Mouse (Mus musculus) B cell, adult (primary cell): ENCODE measurements around the gene Gm13119. TPM values are rescaled to one million over a fixed set of nuclear protein-coding genes. Genes with fewer than 3 reads are reported as not detected.

Experiments
- total RNA-seq: library from RNA; stranded (reverse); gene quantifications from 4 replicates; pipeline ENCODE4 v1.2.4, GENCODE M21; 2023; ENCODE audit not compliant: inconsistent age

Gm13119 gene
- not detected in 4 replicates for total RNA-seq

GRCm38 (mm10) chr4:144357642-144358041 is at the start of gene Gm13119:
TSS of gene Gm13119 (plus strand) at chr4:144357942.

GRCm38 (mm10) chr4:144329949-144330348 is 27.8 kb upstream of the Gm13119 start, which contains the start of gene Gm13128:
TSS of gene Gm13128 (plus strand) at chr4:144330249.

GRCm38 (mm10) chr4:144377911-144378310 is 20.2 kb downstream of the Gm13119 start, which contains the start of gene Pramef20:
TSS of gene Pramef20 (minus strand) at chr4:144377933.

GRCm38 (mm10) chr4:144408290-144408689 is 50.5 kb downstream of the Gm13119 start, which contains the start of gene Pramef12:
TSS of gene Pramef12 (minus strand) at chr4:144408464.

Other genes with a start within 250 kb of the Gm13119 start
- not detected in 4 replicates for gene Oog3, start 195.3 kb upstream of the Gm13119 start, total RNA-seq
- not detected in 4 replicates for gene Oog2, start 167.2 kb upstream of the Gm13119 start, total RNA-seq
- gene C87977, start 144.6 kb upstream of the Gm13119 start, total RNA-seq, result not detected in 4 replicates
- not detected in 4 replicates for gene Pramel5, start 77.5 kb upstream of the Gm13119 start, total RNA-seq
- gene Gm13128, start 27.7 kb upstream of the Gm13119 start, total RNA-seq, result not detected in 4 replicates
- gene Pramef20, start 20.0 kb downstream of the Gm13119 start, total RNA-seq, result not detected in 4 replicates
- not detected in 4 replicates for gene Pramef12, start 50.5 kb downstream of the Gm13119 start, total RNA-seq
- gene 1700012P22Rik, start 80.8 kb downstream of the Gm13119 start, total RNA-seq, result not detected in 4 replicates
- gene Gm9944, start 95.4 kb downstream of the Gm13119 start, total RNA-seq, result not detected in 4 replicates
- gene Aadacl3, start 105.8 kb downstream of the Gm13119 start, total RNA-seq, result not detected in 4 replicates
- not detected in 4 replicates for gene 9430007A20Rik, start 161.9 kb downstream of the Gm13119 start, total RNA-seq
- not detected in 4 replicates for gene Gm13124, start 207.2 kb downstream of the Gm13119 start, total RNA-seq